In the genomic region with DNA sequence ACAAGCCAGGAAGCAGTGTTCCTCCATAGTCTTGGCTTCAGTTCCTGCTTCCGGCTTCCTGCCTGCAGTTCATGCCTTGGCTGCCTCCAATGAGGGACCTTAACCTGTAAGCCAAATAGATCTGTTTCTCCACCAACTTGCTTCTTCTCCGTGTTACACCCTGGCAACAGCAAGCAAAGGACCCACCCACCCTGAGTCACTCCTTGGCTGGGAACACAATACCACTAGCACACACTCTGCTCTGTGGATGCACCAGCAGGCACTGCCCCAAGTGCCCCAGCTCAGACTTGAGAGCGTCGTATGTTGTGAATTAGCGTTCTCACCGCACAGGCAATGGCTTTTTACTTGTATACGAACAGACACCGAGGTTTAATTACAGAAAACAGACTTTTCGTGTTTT, we compare ENCODE assay signal across 13 mouse cellular contexts. TPM values are rescaled to one million over a fixed set of nuclear protein-coding genes. Genes with fewer than 3 reads are reported as not detected.
DNase-seq lines count a peak whose midpoint lies in the region; ATAC-seq and TF ChIP-seq lines count a peak whose summit lies in the region.
"Had no signal": no experiment of that assay in that cellular context is flagged by ENCODE, and none has a peak within 500 bp of the region (broad histone marks: within the 10 kb centered on the region; RNA-seq: fewer than 3 reads in every experiment).

No protein-coding gene starts in this region.

- H3K4me1 ChIP-seq in limb, embryonic 12.5 days (replicated peaks): peaks cover 3% of the 10 kb centered on the region
- peaks cover 8% of the 10 kb centered on the region for H3K4me1 ChIP-seq in limb, embryonic 10.5 days
- no peaks in the 10 kb centered on the region for H3K4me1 ChIP-seq in lung, postnatal 0 days (ENCODE audit: insufficient read depth, low read depth, low read length)
- H3K4me1 ChIP-seq in hindbrain, embryonic 11.5 days (replicated peaks; ENCODE audit: control insufficient read depth, insufficient read depth, low read length): no peaks in the 10 kb centered on the region; the same call in 1 of the 2 replicates
- H3K4me1 ChIP-seq: liver, embryonic 15.5 days; neural tube, embryonic 15.5 days had no signal

- no peak for ATAC-seq in limb, embryonic 12.5 days (ENCODE audit: insufficient number of reproducible peaks, insufficient read depth, low FRiP score, low TSS enrichment, low read depth)
- peak; percentile 61 for ATAC-seq in lung, postnatal 0 days
- no peak for ATAC-seq in hindbrain, embryonic 11.5 days (ENCODE audit: low FRiP score)

- no peaks in the 10 kb centered on the region for H3K36me3 ChIP-seq in limb, embryonic 12.5 days
- H3K36me3 ChIP-seq in limb, embryonic 10.5 days: no peaks in the 10 kb centered on the region
- no peaks in the 10 kb centered on the region for H3K36me3 ChIP-seq in lung, postnatal 0 days (ENCODE audit: insufficient read depth, low read length)
- no peaks in the 10 kb centered on the region for H3K36me3 ChIP-seq in hindbrain, embryonic 11.5 days (ENCODE audit: control insufficient read depth, insufficient read depth, low read length)
- H3K36me3 ChIP-seq: heart, embryonic 13.5 days; liver, embryonic 15.5 days; neural tube, embryonic 15.5 days had no signal

- WGBS in limb, embryonic 12.5 days: 41% methylated on average over 9 of the region's 9 CpGs
- 65% methylated on average over 9 of the region's 9 CpGs for WGBS in limb, embryonic 10.5 days
- WGBS in lung, postnatal 0 days: 65% methylated on average over 9 of the region's 9 CpGs
- WGBS in hindbrain, embryonic 11.5 days: 80% methylated on average over 9 of the region's 9 CpGs

- H3K27me3 ChIP-seq in limb, embryonic 12.5 days: no peaks in the 10 kb centered on the region
- H3K27me3 ChIP-seq in limb, embryonic 10.5 days (ENCODE audit: low read depth, poor library complexity, severe bottlenecking): 0 out of 2 replicates have a peak, but pooled peaks cover 3% of the 10 kb centered on the region
- H3K27me3 ChIP-seq in lung, postnatal 0 days (replicated peaks; ENCODE audit: insufficient read depth, low read length): no peaks in the 10 kb centered on the region
- H3K27me3 ChIP-seq in hindbrain, embryonic 11.5 days (ENCODE audit: control insufficient read depth, insufficient read depth, low read length): no peaks in the 10 kb centered on the region
- H3K27me3 ChIP-seq: liver, embryonic 15.5 days; neural tube, embryonic 15.5 days had no signal

- no peak overlapping the region for H3K4me3 ChIP-seq in limb, embryonic 12.5 days (replicated peaks)
- H3K4me3 ChIP-seq in limb, embryonic 10.5 days: no peak overlapping the region
- H3K4me3 ChIP-seq in lung, postnatal 0 days (ENCODE audit: low read depth, low read length): no peak overlapping the region
- H3K4me3 ChIP-seq in hindbrain, embryonic 11.5 days (ENCODE audit: low read depth, low read length): no peak overlapping the region
- H3K4me3 ChIP-seq: heart, embryonic 13.5 days; liver, embryonic 15.5 days; neural tube, embryonic 15.5 days had no signal

- no peak for TF ChIP-seq CTCF in lung, postnatal 0 days (IDR thresholded peaks at IDR 0.05)

- H3K4me2 ChIP-seq in limb, embryonic 12.5 days: no peak overlapping the region
- H3K4me2 ChIP-seq in lung, postnatal 0 days (replicated peaks; ENCODE audit: low read depth, low read length): no peak overlapping the region
- H3K4me2 ChIP-seq in hindbrain, embryonic 11.5 days (replicated peaks; ENCODE audit: low read depth, low read length): no peak overlapping the region
- H3K4me2 ChIP-seq: heart, embryonic 13.5 days; hindbrain, embryonic 14.5 days; liver, embryonic 15.5 days; neural tube, embryonic 15.5 days had no signal

- no peak for TF ChIP-seq EP300 in lung, postnatal 0 days (IDR thresholded peaks at IDR 0.05)

- no peak overlapping the region for H3K9ac ChIP-seq in limb, embryonic 12.5 days (replicated peaks)
- no peak overlapping the region for H3K9ac ChIP-seq in lung, postnatal 0 days (replicated peaks; ENCODE audit: low read depth)
- no peak overlapping the region for H3K9ac ChIP-seq in hindbrain, embryonic 11.5 days (ENCODE audit: low read depth, low read length)
- H3K9ac ChIP-seq: heart, embryonic 13.5 days; hindbrain, embryonic 14.5 days; liver, embryonic 15.5 days; neural tube, embryonic 15.5 days had no signal

- 0 out of 2 replicates have a peak overlapping the region, but pooled peaks have one; percentile 23 for H3K27ac ChIP-seq in limb, embryonic 12.5 days
- no peak overlapping the region for H3K27ac ChIP-seq in limb, embryonic 10.5 days
- no peak overlapping the region for H3K27ac ChIP-seq in lung, postnatal 0 days (ENCODE audit: low read length)
- no peak overlapping the region for H3K27ac ChIP-seq in hindbrain, embryonic 11.5 days (ENCODE audit: low read depth, low read length)
- H3K27ac ChIP-seq: heart, embryonic 13.5 days; hindbrain, embryonic 14.5 days; liver, embryonic 15.5 days; neural tube, embryonic 15.5 days had no signal

- no peak for DNase-seq in limb, embryonic 10.5 days (ENCODE audit: low spot score)
- peak; percentile 76 for DNase-seq in NIH3T3 (ENCODE audit: low read depth)
- DNase-seq in brain, adult 2 months (ENCODE audit: low read depth, low spot score): peak; percentile 70
- peak; percentile 39 for DNase-seq in lung, postnatal 0 days (ENCODE audit: low spot score)
- DNase-seq in hindbrain, embryonic 11.5 days (ENCODE audit: low spot score): no peak
- no peak for DNase-seq in thymus, postnatal 0 days (ENCODE audit: low spot score)
- DNase-seq: cerebellum, adult 2 months; thymus, adult 18-20 months had no signal

- H3K9me3 ChIP-seq in limb, embryonic 12.5 days: no peaks in the 10 kb centered on the region
- no peaks in the 10 kb centered on the region for H3K9me3 ChIP-seq in limb, embryonic 10.5 days (replicated peaks)
- no peaks in the 10 kb centered on the region for H3K9me3 ChIP-seq in lung, postnatal 0 days (ENCODE audit: low read length)
- H3K9me3 ChIP-seq in hindbrain, embryonic 11.5 days (ENCODE audit: control insufficient read depth, low read length): no peaks in the 10 kb centered on the region
- H3K9me3 ChIP-seq: liver, embryonic 15.5 days; neural tube, embryonic 15.5 days had no signal

RNA-seq across cellular contexts. Expression of gene Mvk, which starts 57.2 kb away (rescaled TPM):
- 37.5 and 40.1 TPM in 2 replicates for polyA plus RNA-seq in limb, embryonic 12.5 days (2016; fragmentation: Nextera tagmentation; extraction: Ambion mirVana)
- polyA plus RNA-seq in limb, embryonic 10.5 days (2016; fragmentation: Nextera tagmentation; extraction: Ambion mirVana): 50.6 and 55.2 TPM in 2 replicates
- 28.9 and 30.1 TPM in 2 replicates for polyA plus RNA-seq in lung, postnatal 0 days (2015; fragmentation: Nextera tagmentation; extraction: Ambion mirVana)
- 58.7 and 61.1 TPM in 2 replicates for polyA plus RNA-seq in hindbrain, embryonic 11.5 days (2014; fragmentation: Nextera tagmentation; extraction: Ambion mirVana)
- 23.0 and 23.6 TPM in 2 replicates for polyA plus RNA-seq in thymus, postnatal 0 days (2015; fragmentation: Nextera tagmentation; extraction: Ambion mirVana)

RNA-seq across cellular contexts. Expression of gene Mmab, which starts 57.4 kb away (rescaled TPM):
- polyA plus RNA-seq in limb, embryonic 12.5 days (2016; fragmentation: Nextera tagmentation; extraction: Ambion mirVana): 36.0 and 39.9 TPM in 2 replicates
- 29.3 and 34.7 TPM in 2 replicates for polyA plus RNA-seq in limb, embryonic 10.5 days (2016; fragmentation: Nextera tagmentation; extraction: Ambion mirVana)
- 11.1 and 12.8 TPM in 2 replicates for polyA plus RNA-seq in lung, postnatal 0 days (2015; fragmentation: Nextera tagmentation; extraction: Ambion mirVana)
- polyA plus RNA-seq in hindbrain, embryonic 11.5 days (2014; fragmentation: Nextera tagmentation; extraction: Ambion mirVana): 20.3 and 23.4 TPM in 2 replicates
- 13.1 and 13.9 TPM in 2 replicates for polyA plus RNA-seq in thymus, postnatal 0 days (2015; fragmentation: Nextera tagmentation; extraction: Ambion mirVana)

Comparison
In these comparisons a context has a peak if more than half of its experiments do, and no peak if none do; other contexts are left out.
1. DNase-seq: peak in NIH3T3 (single experiment), brain, adult 2 months (single experiment) and lung, postnatal 0 days (single experiment); none in limb, embryonic 10.5 days (single experiment), hindbrain, embryonic 11.5 days (single experiment) and thymus, postnatal 0 days (single experiment).